Comparison of ENCODE assay signal across 31 mouse cellular contexts in the genomic region with DNA sequence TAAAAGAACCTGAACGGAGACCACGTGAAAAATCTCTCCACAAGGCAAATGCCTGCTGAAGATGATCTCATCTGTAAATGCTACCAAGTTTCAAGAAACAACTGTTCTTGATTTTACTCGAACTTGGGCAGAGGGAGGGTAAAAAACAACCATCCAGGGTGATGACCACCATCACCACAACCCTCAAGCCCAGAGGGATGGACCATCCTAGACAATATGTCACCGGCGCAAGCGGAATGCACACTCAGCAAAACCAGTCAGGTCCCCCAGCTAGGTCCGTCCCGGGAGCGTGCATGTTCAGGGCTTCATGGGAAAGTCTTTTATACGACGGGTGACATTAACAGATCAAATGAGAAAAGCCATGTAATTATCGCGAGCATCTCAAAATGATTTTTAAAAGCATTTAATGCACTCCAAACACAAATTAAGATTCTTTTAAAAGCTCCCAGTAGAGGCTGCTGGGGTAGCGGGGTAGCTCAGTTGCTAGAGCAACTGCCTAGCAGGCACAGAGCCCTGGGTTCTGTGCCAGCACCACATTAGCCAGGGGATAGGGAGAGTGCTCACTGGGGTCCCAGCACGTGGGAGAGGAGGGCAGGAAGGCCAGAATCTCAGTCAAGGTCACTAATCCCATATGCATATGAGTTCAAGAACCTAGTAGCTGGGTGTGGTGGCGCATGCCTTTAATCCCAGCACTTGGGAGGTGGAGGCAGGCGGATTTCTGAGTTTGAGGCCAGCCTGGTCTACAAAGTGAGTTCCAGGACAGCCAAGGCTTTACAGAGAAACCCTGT. TPM values are rescaled to one million over a fixed set of nuclear protein-coding genes. Genes with fewer than 3 reads are reported as not detected.
DNase-seq lines count a peak whose midpoint lies in the region; ATAC-seq and TF ChIP-seq lines count a peak whose summit lies in the region.
"Had no signal": no experiment of that assay in that cellular context is flagged by ENCODE, and none has a peak within 500 bp of the region (broad histone marks: within the 10 kb centered on the region; RNA-seq: fewer than 3 reads in every experiment).

No protein-coding gene starts in this region.

- no peak for DNase-seq in CH12.LX (ENCODE audit: extremely low read depth)
- DNase-seq in ES-E14 (ENCODE audit: low read depth, low spot score) = no peak
- no peak for DNase-seq in embryonic facial prominence, embryonic 14.5 days (ENCODE audit: low spot score)
- no peak for DNase-seq in adrenal gland, adult 2 months
- DNase-seq in right cerebral cortex, adult 18-20 months = no peak
- DNase-seq: adrenal gland, postnatal 10 days; adrenal gland, postnatal 36 days; cerebellum, adult 18-20 months; cerebellum, adult 9-10 months; cerebellum, postnatal 14 days; gastrocnemius, postnatal 10 days; gastrocnemius, postnatal 36 days; heart, adult 2 months; heart, postnatal 14 days; heart, postnatal 4 days; kidney, adult 2 months had no signal

- H3K4me2 ChIP-seq in CH12.LX (ENCODE audit: insufficient read depth, low read depth, poor library complexity, severe bottlenecking) = no peak overlapping the region
- H3K4me2 ChIP-seq in embryonic facial prominence, embryonic 14.5 days (ENCODE audit: low read depth, low read length) = no peak overlapping the region
- H3K4me2 ChIP-seq: embryonic facial prominence, embryonic 12.5 days; heart, embryonic 13.5 days; hindbrain, embryonic 14.5 days had no signal

- no peak overlapping the region for H3K27ac ChIP-seq in CH12.LX (ENCODE audit: insufficient read depth, low read depth)
- H3K27ac ChIP-seq in ES-E14 (ENCODE audit: insufficient read depth, low read depth, low read length, poor library complexity, severe bottlenecking) = peak overlapping the region; percentile 85
- H3K27ac ChIP-seq in embryonic facial prominence, embryonic 14.5 days (replicated peaks; ENCODE audit: low read depth, low read length) = peak overlapping the region; percentile 33; the same call in 1 of the 2 replicates
- H3K27ac ChIP-seq: embryonic facial prominence, embryonic 12.5 days; forebrain, embryonic 10.5 days; heart, adult 2 months; heart, embryonic 10.5 days; heart, embryonic 13.5 days; hindbrain, embryonic 14.5 days; hindbrain, postnatal 0 days had no signal

- dilution Hi-C loops in CH12.LX (cut with MboI; ENCODE audit: extremely low pct_ligation_motif_present, extremely low pct_unique_long_range_greater_than_20kb, low sequenced_read_pairs) = no loop called here

- no peak for TF ChIP-seq EP300 in CH12.LX (IDR thresholded peaks at IDR 0.05; ENCODE audit: low read length)

- TF ChIP-seq RAD21 in CH12.LX (IDR thresholded peaks at IDR 0.05; ENCODE audit: low read depth, low read length) = no peak

- no peak for ATAC-seq in embryonic facial prominence, embryonic 14.5 days (ENCODE audit: low read depth)
- ATAC-seq: activated CD4-positive, CD25-positive, alpha-beta regulatory T cell, adult 4 months; CD4-positive, CD25-positive, alpha-beta regulatory T cell, adult 4 months; forebrain, embryonic 14.5 days; hindbrain, postnatal 0 days; inflammation-experienced regulatory T-cells, adult 6 months; intestine, embryonic 16.5 days; Patski had no signal

- H3K27me3 ChIP-seq in CH12.LX (replicated peaks) (no peaks in the 10 kb centered on the region), E14TG2a.4 (ENCODE audit: insufficient read depth, low read length) (no peaks in the 10 kb centered on the region)
- H3K27me3 ChIP-seq in embryonic facial prominence, embryonic 14.5 days (replicated peaks; ENCODE audit: control insufficient read depth, insufficient read depth, low read length) = no peaks in the 10 kb centered on the region
- H3K27me3 ChIP-seq: embryonic facial prominence, embryonic 12.5 days; Patski had no signal

- 74% methylated on average over 17 of the region's 17 CpGs for WGBS in embryonic facial prominence, embryonic 14.5 days

- H3K4me1 ChIP-seq in CH12.LX (ENCODE audit: control insufficient read depth in 1 of 2, insufficient read depth in 2 of 2) (peaks cover 13 to 83% of the 10 kb centered on the region in 2 experiments), E14TG2a.4 (replicated peaks; ENCODE audit: low read depth, low read length) (peaks cover 91% of the 10 kb centered on the region), ES-E14 (ENCODE audit: control insufficient read depth in 2 of 2, insufficient read depth in 2 of 2, low read length in 2 of 2, poor library complexity in 1 of 2) (peaks cover 11 to 22% of the 10 kb centered on the region in 2 experiments)
- peaks cover 20% of the 10 kb centered on the region for H3K4me1 ChIP-seq in embryonic facial prominence, embryonic 14.5 days (ENCODE audit: control insufficient read depth, insufficient read depth, low read length)

- no peaks in the 10 kb centered on the region for H3K9me3 ChIP-seq in CH12.LX (replicated peaks; ENCODE audit: low read length)
- no peaks in the 10 kb centered on the region for H3K9me3 ChIP-seq in E14TG2a.4 (ENCODE audit: low read length)
- no peaks in the 10 kb centered on the region for H3K9me3 ChIP-seq in ES-E14 (ENCODE audit: control insufficient read depth, insufficient read depth, low read depth, low read length)
- no peaks in the 10 kb centered on the region for H3K9me3 ChIP-seq in embryonic facial prominence, embryonic 14.5 days (ENCODE audit: control insufficient read depth, low read length)
- H3K9me3 ChIP-seq: embryonic facial prominence, embryonic 12.5 days; forebrain, embryonic 10.5 days; G1E; heart, embryonic 10.5 days; heart, embryonic 13.5 days had no signal

- no peak for TF ChIP-seq CTCF in CH12.LX (conservative IDR thresholded peaks at IDR 0.05 in 1 of 2, IDR thresholded peaks at IDR 0.05 in 1 of 2; ENCODE audit: low read depth in 2 of 2, low read length in 2 of 2)
- TF ChIP-seq CTCF in E14TG2a.4 (conservative IDR thresholded peaks at IDR 0.05; ENCODE audit: low read length) = no peak

- no peak overlapping the region for H3K9ac ChIP-seq in CH12.LX (ENCODE audit: insufficient read depth, low read depth)
- peak overlapping the region; percentile 23 for H3K9ac ChIP-seq in ES-E14 (ENCODE audit: insufficient read depth, low read depth, low read length, poor library complexity, severe bottlenecking)
- H3K9ac ChIP-seq in embryonic facial prominence, embryonic 14.5 days (ENCODE audit: low read depth, low read length) = no peak overlapping the region
- H3K9ac ChIP-seq: embryonic facial prominence, embryonic 12.5 days; heart, embryonic 13.5 days; hindbrain, embryonic 14.5 days had no signal

- in situ Hi-C loops in CH12.LX (cut with MboI; ENCODE audit: low pct_ligation_motif_present, low pct_unique_long_range_greater_than_20kb, low sequenced_read_pairs) (no loop called here), ES-E14 (cut with MboI; ENCODE audit: low sequenced_read_pairs in 2 of 2, unreplicated experiment in 2 of 2) (no loop called here)

- H3K4me3 ChIP-seq in CH12.LX (replicated peaks in 1 of 3; ENCODE audit: low read depth in 2 of 3, low read length in 2 of 3, poor library complexity in 1 of 3) (no peak overlapping the region), E14TG2a.4 (replicated peaks; ENCODE audit: low read length) (peak overlapping the region; percentile 47), ES-E14 (ENCODE audit: insufficient read depth in 1 of 2, low read depth in 1 of 2, low read length in 2 of 2, poor library complexity in 1 of 2, severe bottlenecking in 1 of 2) (0 out of 4 replicates have a peak overlapping the region, but pooled peaks of 1 of the 2 experiments have one; percentile 0)
- no peak overlapping the region for H3K4me3 ChIP-seq in embryonic facial prominence, embryonic 14.5 days (ENCODE audit: low read depth, low read length)
- H3K4me3 ChIP-seq: embryonic facial prominence, embryonic 12.5 days; forebrain, embryonic 10.5 days; heart, adult 2 months; heart, embryonic 10.5 days; heart, embryonic 13.5 days had no signal

- H3K36me3 ChIP-seq in CH12.LX (replicated peaks in 1 of 2; ENCODE audit: control insufficient read depth in 1 of 2, insufficient read depth in 1 of 2, low read length in 1 of 2) (peaks cover 15 to 65% of the 10 kb centered on the region in 2 experiments), E14TG2a.4 (ENCODE audit: insufficient read depth, low read length) (peaks cover 46% of the 10 kb centered on the region), ES-E14 (ENCODE audit: control insufficient read depth, insufficient read depth, low read length, poor library complexity, severe bottlenecking) (peaks cover 5% of the 10 kb centered on the region)
- no peaks in the 10 kb centered on the region for H3K36me3 ChIP-seq in embryonic facial prominence, embryonic 14.5 days (ENCODE audit: control insufficient read depth, insufficient read depth, low read length)
- H3K36me3 ChIP-seq: embryonic facial prominence, embryonic 12.5 days; forebrain, embryonic 10.5 days; G1E; heart, embryonic 10.5 days; heart, embryonic 13.5 days had no signal

- no peak for TF ChIP-seq POLR2A in CH12.LX (IDR thresholded peaks at IDR 0.05; ENCODE audit: low read depth, low read length)

- H3K79me2 ChIP-seq in CH12.LX (replicated peaks; ENCODE audit: control insufficient read depth, extremely low read depth, insufficient read depth, poor library complexity, severe bottlenecking) = peaks cover 19% of the 10 kb centered on the region

TF ChIP-seq in CH12.LX, 34 proteins besides CTCF, POLR2A, EP300 and RAD21:
- TF ChIP-seq PAX5 (IDR thresholded peaks at IDR 0.05; ENCODE audit: low read length) = no peak
- TF ChIP-seq MAFK (IDR thresholded peaks at IDR 0.05; ENCODE audit: insufficient replicate concordance, low read length) = peak; percentile 29; the same call in 1 of the 2 replicates
- no peak for TF ChIP-seq MEF2A (IDR thresholded peaks at IDR 0.05; ENCODE audit: borderline replicate concordance, low read depth, low read length)
TF ChIP-seq in CH12.LX: peak in this region for 1.

TF ChIP-seq in ES-E14, 5 proteins besides CTCF, POLR2A, EP300 and RAD21:
- TF ChIP-seq HCFC1 (IDR thresholded peaks at IDR 0.05; ENCODE audit: borderline replicate concordance, insufficient read depth, low read length) (peak; percentile 41; the same call in 1 of the 2 replicates), ZNF384 (IDR thresholded peaks at IDR 0.05; ENCODE audit: low read depth, low read length) (no peak), MAFK (IDR thresholded peaks at IDR 0.05; ENCODE audit: insufficient read depth, low read depth, low read length) (peak; percentile 95), CHD2 (IDR thresholded peaks at IDR 0.05; ENCODE audit: low read depth, low read length) (no peak), ZC3H11A (IDR thresholded peaks at IDR 0.05; ENCODE audit: borderline replicate concordance, low read depth, low read length) (no peak)
TF ChIP-seq in ES-E14: peak in this region for 2.

RNA-seq across cellular contexts. Expression of a gene that starts 17.6 kb away (rescaled TPM):
- total RNA-seq in CH12.LX (2012; rRNA removed) (115 and 130 TPM in 2 replicates), CH12.LX (2014; rRNA removed) (62.9 and 65.7 TPM in 2 replicates), ES-E14 (2012; rRNA removed) (234 and 330 TPM in 2 replicates)
- polyA plus RNA-seq in CH12.LX (2012; ENCODE audit: insufficient read length, low read depth) = 152 and 164 TPM in 2 replicates
- polyA plus RNA-seq in embryonic facial prominence, embryonic 14.5 days (2014; fragmentation: Nextera tagmentation; extraction: Ambion mirVana) = 112 and 149 TPM in 2 replicates
- 10 to 100 TPM in 1 of 2 experiments, 1 to 10 TPM in 1; 6.1 to 59.6 TPM for total RNA-seq in adrenal gland, adult 2 months (2021)
- 4.7 and 7.4 TPM in 2 replicates for polyA plus RNA-seq in adrenal gland, adult 2 months (2012; rRNA removed)
- total RNA-seq: G1E; granulocyte monocyte progenitor cell, adult 5-6 weeks had no signal
- polyA plus RNA-seq: G1E had no signal
